Mouse (Mus musculus) CD4-positive, CD25-positive, alpha-beta regulatory T cell, adult 9 weeks (primary cell): ENCODE data around the gene Atxn7l1. TPM values are rescaled to one million over a fixed set of nuclear protein-coding genes. Genes with fewer than 3 reads are reported as not detected.

Experiments used
- polyA plus RNA-seq: library from polyadenylated mRNA; unstranded; fragments of 100-300 nt; shearing (Covaris generic); gene quantifications from one replicate; pipeline ENCODE4 v1.2.1, GENCODE M21; 2017

Gene Atxn7l1
- 104 TPM for polyA plus RNA-seq

GRCm38 (mm10) chr12:33147497-33148267 lies at the start of gene Atxn7l1:
Gene Atxn7l1, plus strand, starts transcription at chr12:33147693.

GRCm38 (mm10) chr12:33394804-33395623 lies 247.5 kb downstream of the Atxn7l1 start, which contains the start of gene Efcab10:
Gene Efcab10, plus strand, starts transcription at chr12:33394854.

Other genes starting within 250 kb of the Atxn7l1 start
- 81.2 TPM for gene Sypl, start 193.8 kb upstream of the Atxn7l1 start, polyA plus RNA-seq
- gene Cdhr3, start 54.8 kb upstream of the Atxn7l1 start, polyA plus RNA-seq: 1.0 TPM
- gene Efcab10, start 247.2 kb downstream of the Atxn7l1 start, polyA plus RNA-seq: not detected